Mouse (Mus musculus): ENCODE data around the gene Hoxd4. TPM values are rescaled to one million over a fixed set of nuclear protein-coding genes. Genes with fewer than 3 reads are reported as not detected.

The Hoxd4 gene
- polyA plus RNA-seq, 1 experiment from 2014 or later, result 0.82 TPM

GRCm38 (mm10) chr2:74694066-74694465, 17.7 kb upstream of the Hoxd4 start:
- Histone ChIP-seq H3K27ac (replicated peaks; ENCODE audit: low read depth, low read length) (no peak overlapping the region), H3K27me3 (replicated peaks; ENCODE audit: control insufficient read depth, insufficient read depth, low read length) (peaks cover 98% of the 10 kb centered on the region), H3K4me2 (ENCODE audit: low read depth, low read length) (no peak overlapping the region), H3K9ac (ENCODE audit: low read depth, low read length) (no peak overlapping the region), H3K4me3 (ENCODE audit: low read depth, low read length) (no peak overlapping the region), H3K4me1 (ENCODE audit: control insufficient read depth, insufficient read depth, low read length) (peaks cover 6% of the 10 kb centered on the region), H3K9me3 (ENCODE audit: control insufficient read depth, low read length) (no peaks in the 10 kb centered on the region), H3K36me3 (ENCODE audit: control insufficient read depth, insufficient read depth, low read length) (no peaks in the 10 kb centered on the region)
- 3% methylated on average over 16 of the region's 16 CpGs for WGBS
- ATAC-seq (ENCODE audit: low read depth) (no peak), DNase-seq (ENCODE audit: low spot score) (no peak)

- ATAC-seq (ENCODE audit: low read depth) (no peak), DNase-seq (ENCODE audit: low spot score) (no peak)
- H3K4me1 ChIP-seq (ENCODE audit: control insufficient read depth, insufficient read depth, low read length), result peaks cover 6% of the 10 kb centered on the region
- no peak overlapping the region for H3K4me2 ChIP-seq (ENCODE audit: low read depth, low read length)
- 7% methylated on average over 1 of the region's 1 CpGs for WGBS
- H3K27ac ChIP-seq (replicated peaks; ENCODE audit: low read depth, low read length), result no peak overlapping the region
- peaks cover 99% of the 10 kb centered on the region for H3K27me3 ChIP-seq (replicated peaks; ENCODE audit: control insufficient read depth, insufficient read depth, low read length)
- no peak overlapping the region for H3K9ac ChIP-seq (ENCODE audit: low read depth, low read length)
- H3K4me3 ChIP-seq (ENCODE audit: low read depth, low read length), result no peak overlapping the region
- no peaks in the 10 kb centered on the region for H3K9me3 ChIP-seq (ENCODE audit: control insufficient read depth, low read length)
- H3K36me3 ChIP-seq (ENCODE audit: control insufficient read depth, insufficient read depth, low read length), result no peaks in the 10 kb centered on the region
Observed at GRCm38 (mm10) chr2:74695383-74695782, 16.3 kb upstream of the Hoxd4 start.

GRCm38 (mm10) chr2:74695813-74696430, 15.8 kb upstream of the Hoxd4 start:
- Histone ChIP-seq H3K4me2 (ENCODE audit: low read depth, low read length) (no peak overlapping the region), H3K9me3 (ENCODE audit: control insufficient read depth, low read length) (no peaks in the 10 kb centered on the region), H3K36me3 (ENCODE audit: control insufficient read depth, insufficient read depth, low read length) (no peaks in the 10 kb centered on the region), H3K4me1 (ENCODE audit: control insufficient read depth, insufficient read depth, low read length) (peaks cover 6% of the 10 kb centered on the region), H3K9ac (ENCODE audit: low read depth, low read length) (no peak overlapping the region), H3K4me3 (ENCODE audit: low read depth, low read length) (no peak overlapping the region), H3K27ac (replicated peaks; ENCODE audit: low read depth, low read length) (no peak overlapping the region), H3K27me3 (replicated peaks; ENCODE audit: control insufficient read depth, insufficient read depth, low read length) (peaks cover 100% of the 10 kb centered on the region)
- DNase-seq (ENCODE audit: low spot score), result no peak
- WGBS, result 4% methylated on average over 7 of the region's 7 CpGs
- ATAC-seq (ENCODE audit: low read depth), result no peak

- H3K4me1 ChIP-seq (ENCODE audit: control insufficient read depth, insufficient read depth, low read length), result peaks cover 6% of the 10 kb centered on the region
- H3K4me3 ChIP-seq (ENCODE audit: low read depth, low read length), result no peak overlapping the region
- H3K27ac ChIP-seq (replicated peaks; ENCODE audit: low read depth, low read length), result no peak overlapping the region
- WGBS, result 3% methylated on average over 34 of the region's 34 CpGs
- DNase-seq (ENCODE audit: low spot score) (no peak), ATAC-seq (ENCODE audit: low read depth) (no peak)
- peaks cover 100% of the 10 kb centered on the region for H3K27me3 ChIP-seq (replicated peaks; ENCODE audit: control insufficient read depth, insufficient read depth, low read length)
- no peak overlapping the region for H3K4me2 ChIP-seq (ENCODE audit: low read depth, low read length)
- H3K9me3 ChIP-seq (ENCODE audit: control insufficient read depth, low read length), result no peaks in the 10 kb centered on the region
- H3K36me3 ChIP-seq (ENCODE audit: control insufficient read depth, insufficient read depth, low read length), result no peaks in the 10 kb centered on the region
- H3K9ac ChIP-seq (ENCODE audit: low read depth, low read length), result no peak overlapping the region
Observed at GRCm38 (mm10) chr2:74696442-74697335, 15.0 kb upstream of the Hoxd4 start.

GRCm38 (mm10) chr2:74697567-74698121, 14.1 kb upstream of the Hoxd4 start, which contains the start of gene Hoxd9:
Gene Hoxd9, plus strand, starts transcription at chr2:74697727.
- Histone ChIP-seq H3K4me2 (ENCODE audit: low read depth, low read length) (peak within 1 kb of the TSS; percentile 53), H3K27ac (replicated peaks; ENCODE audit: low read depth, low read length) (no peak within 1 kb of the TSS), H3K4me1 (ENCODE audit: control insufficient read depth, insufficient read depth, low read length) (peaks cover 6% of the 10 kb centered on the region), H3K36me3 (ENCODE audit: control insufficient read depth, insufficient read depth, low read length) (no peaks in the 10 kb centered on the region), H3K9me3 (ENCODE audit: control insufficient read depth, low read length) (no peaks in the 10 kb centered on the region), H3K9ac (ENCODE audit: low read depth, low read length) (peak within 1 kb of the TSS; percentile 30), H3K4me3 (ENCODE audit: low read depth, low read length) (peak within 1 kb of the TSS; percentile 37), H3K27me3 (replicated peaks; ENCODE audit: control insufficient read depth, insufficient read depth, low read length) (peaks cover 99% of the 10 kb centered on the region)
- DNase-seq (ENCODE audit: low spot score) (no peak), ATAC-seq (ENCODE audit: low read depth) (peak; percentile 54; the same call in 1 of the 2 replicates)
- WGBS, result under 1% methylated on average over 38 of the region's 43 CpGs

GRCm38 (mm10) chr2:74698201-74699052, 13.3 kb upstream of the Hoxd4 start:
- DNase-seq (ENCODE audit: low spot score) (no peak), ATAC-seq (ENCODE audit: low read depth) (peak; percentile 30; the same call in 1 of the 2 replicates)
- WGBS, result under 1% methylated on average over 27 of the region's 86 CpGs
- peak overlapping the region; percentile 53 for H3K4me2 ChIP-seq (ENCODE audit: low read depth, low read length)
- peaks cover 99% of the 10 kb centered on the region for H3K27me3 ChIP-seq (replicated peaks; ENCODE audit: control insufficient read depth, insufficient read depth, low read length)
- H3K4me1 ChIP-seq (ENCODE audit: control insufficient read depth, insufficient read depth, low read length), result peaks cover 6% of the 10 kb centered on the region
- H3K9ac ChIP-seq (ENCODE audit: low read depth, low read length), result peak overlapping the region; percentile 30
- H3K9me3 ChIP-seq (ENCODE audit: control insufficient read depth, low read length), result no peaks in the 10 kb centered on the region
- no peak overlapping the region for H3K27ac ChIP-seq (replicated peaks; ENCODE audit: low read depth, low read length)
- H3K36me3 ChIP-seq (ENCODE audit: control insufficient read depth, insufficient read depth, low read length), result no peaks in the 10 kb centered on the region
- H3K4me3 ChIP-seq (ENCODE audit: low read depth, low read length), result peak overlapping the region; percentile 37

GRCm38 (mm10) chr2:74699053-74699430, 12.7 kb upstream of the Hoxd4 start:
- ATAC-seq (ENCODE audit: low read depth) (no peak), DNase-seq (ENCODE audit: low spot score) (no peak)
- Histone ChIP-seq H3K27ac (replicated peaks; ENCODE audit: low read depth, low read length) (no peak overlapping the region), H3K4me2 (ENCODE audit: low read depth, low read length) (0 out of 2 replicates have a peak overlapping the region, but pooled peaks have one; percentile 53), H3K9ac (ENCODE audit: low read depth, low read length) (no peak overlapping the region), H3K4me3 (ENCODE audit: low read depth, low read length) (peak overlapping the region; percentile 37), H3K9me3 (ENCODE audit: control insufficient read depth, low read length) (no peaks in the 10 kb centered on the region), H3K36me3 (ENCODE audit: control insufficient read depth, insufficient read depth, low read length) (no peaks in the 10 kb centered on the region), H3K27me3 (replicated peaks; ENCODE audit: control insufficient read depth, insufficient read depth, low read length) (peaks cover 99% of the 10 kb centered on the region), H3K4me1 (ENCODE audit: control insufficient read depth, insufficient read depth, low read length) (peaks cover 6% of the 10 kb centered on the region)
- WGBS, result 2% methylated on average over 17 of the region's 17 CpGs

Measured in embryonic facial prominence, embryonic 14.5 days (tissue).